Mouse (Mus musculus): Measurements from ENCODE around the gene Tent5c. TPM values are rescaled to one million over a fixed set of nuclear protein-coding genes. Genes with fewer than 3 reads are reported as not detected.

Gene Tent5c
- polyA plus RNA-seq, 1 experiment from 2014 or later: 2.7 TPM

GRCm38 (mm10) chr3:100438461-100439002 lies 50.6 kb downstream of the Tent5c start:
- no peak overlapping the region for H3K9ac ChIP-seq (ENCODE audit: low read depth, low read length)
- DNase-seq (ENCODE audit: low spot score) (no peak), ATAC-seq (ENCODE audit: low FRiP score) (no peak)
- no peaks in the 10 kb centered on the region for H3K9me3 ChIP-seq (ENCODE audit: control insufficient read depth, low read length)
- H3K36me3 ChIP-seq (ENCODE audit: control insufficient read depth, insufficient read depth, low read length): no peaks in the 10 kb centered on the region
- H3K4me2 ChIP-seq (replicated peaks; ENCODE audit: low read depth, low read length): no peak overlapping the region
- no peak overlapping the region for H3K27ac ChIP-seq (ENCODE audit: low read depth, low read length)
- H3K4me3 ChIP-seq (ENCODE audit: low read depth, low read length): no peak overlapping the region
- H3K4me1 ChIP-seq (replicated peaks; ENCODE audit: control insufficient read depth, insufficient read depth, low read length): no peaks in the 10 kb centered on the region
- WGBS: 81% methylated on average over 4 of the region's 4 CpGs
- no peaks in the 10 kb centered on the region for H3K27me3 ChIP-seq (ENCODE audit: control insufficient read depth, insufficient read depth, low read length)

- no peak overlapping the region for H3K4me3 ChIP-seq (ENCODE audit: low read depth, low read length)
- H3K9ac ChIP-seq (ENCODE audit: low read depth, low read length): no peak overlapping the region
- H3K4me2 ChIP-seq (replicated peaks; ENCODE audit: low read depth, low read length): no peak overlapping the region
- H3K9me3 ChIP-seq (ENCODE audit: control insufficient read depth, low read length): no peaks in the 10 kb centered on the region
- 88% methylated on average over 7 of the region's 7 CpGs for WGBS
- no peak overlapping the region for H3K27ac ChIP-seq (ENCODE audit: low read depth, low read length)
- DNase-seq (ENCODE audit: low spot score) (no peak), ATAC-seq (ENCODE audit: low FRiP score) (no peak)
- no peaks in the 10 kb centered on the region for H3K36me3 ChIP-seq (ENCODE audit: control insufficient read depth, insufficient read depth, low read length)
- no peaks in the 10 kb centered on the region for H3K27me3 ChIP-seq (ENCODE audit: control insufficient read depth, insufficient read depth, low read length)
- no peaks in the 10 kb centered on the region for H3K4me1 ChIP-seq (replicated peaks; ENCODE audit: control insufficient read depth, insufficient read depth, low read length)
These were observed 52.4 kb downstream of the Tent5c start for GRCm38 (mm10) chr3:100436756-100437155.

DNA sequence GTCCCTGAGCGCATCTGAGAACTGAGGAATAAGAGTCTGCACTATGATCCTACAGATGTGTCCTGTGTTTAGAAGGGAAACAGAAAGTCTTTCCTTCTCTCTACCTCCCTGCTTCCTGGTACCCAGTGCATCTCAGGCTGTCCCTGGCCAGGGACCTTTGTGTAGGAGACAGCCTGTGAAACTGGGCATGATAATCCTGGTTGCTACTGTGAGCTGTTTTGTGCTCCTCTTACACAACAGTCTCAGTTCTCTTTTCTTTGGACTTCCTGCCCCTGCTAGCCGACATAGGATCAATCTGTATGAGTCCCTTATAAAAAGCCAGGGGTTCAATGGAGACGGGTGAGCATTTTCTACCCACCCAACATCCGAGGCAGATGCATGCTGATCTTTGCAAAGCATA lies 57.4 kb downstream of the Tent5c start:
- no peaks in the 10 kb centered on the region for H3K9me3 ChIP-seq (ENCODE audit: control insufficient read depth, low read length)
- no peak for ATAC-seq (ENCODE audit: low FRiP score)
- no peak overlapping the region for H3K4me2 ChIP-seq (replicated peaks; ENCODE audit: low read depth, low read length)
- H3K4me3 ChIP-seq (ENCODE audit: low read depth, low read length): no peak overlapping the region
- no peaks in the 10 kb centered on the region for H3K36me3 ChIP-seq (ENCODE audit: control insufficient read depth, insufficient read depth, low read length)
- H3K27me3 ChIP-seq (ENCODE audit: control insufficient read depth, insufficient read depth, low read length): no peaks in the 10 kb centered on the region
- no peaks in the 10 kb centered on the region for H3K4me1 ChIP-seq (replicated peaks; ENCODE audit: control insufficient read depth, insufficient read depth, low read length)
- no peak overlapping the region for H3K9ac ChIP-seq (ENCODE audit: low read depth, low read length)
- WGBS: 91% methylated on average over 4 of the region's 4 CpGs
- no peak for DNase-seq (ENCODE audit: low spot score)
- H3K27ac ChIP-seq (ENCODE audit: low read depth, low read length): no peak overlapping the region

DNA sequence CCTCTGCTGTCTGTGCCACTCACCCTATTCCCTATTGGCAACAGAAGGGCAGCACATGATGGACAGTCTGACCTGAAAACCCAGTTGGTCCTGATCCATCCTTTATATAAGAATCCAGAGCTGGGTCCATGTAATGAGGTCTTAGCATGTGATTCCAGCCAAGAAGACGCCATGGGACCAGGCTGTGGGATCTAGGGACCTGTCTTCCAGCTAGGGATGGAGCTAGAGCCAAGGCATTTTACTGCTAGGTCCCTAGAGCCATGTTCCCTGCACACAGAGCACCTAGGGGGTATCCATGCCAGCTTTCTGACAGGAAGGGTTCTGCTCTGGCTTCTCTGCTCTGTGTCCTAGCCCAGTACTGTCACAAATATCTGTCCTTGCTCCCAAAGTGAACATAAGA lies 58.4 kb downstream of the Tent5c start:
- Histone ChIP-seq H3K9ac (ENCODE audit: low read depth, low read length) (no peak overlapping the region), H3K27ac (ENCODE audit: low read depth, low read length) (no peak overlapping the region), H3K36me3 (ENCODE audit: control insufficient read depth, insufficient read depth, low read length) (no peaks in the 10 kb centered on the region), H3K4me3 (ENCODE audit: low read depth, low read length) (no peak overlapping the region), H3K27me3 (ENCODE audit: control insufficient read depth, insufficient read depth, low read length) (no peaks in the 10 kb centered on the region), H3K4me2 (replicated peaks; ENCODE audit: low read depth, low read length) (no peak overlapping the region), H3K4me1 (replicated peaks; ENCODE audit: control insufficient read depth, insufficient read depth, low read length) (no peaks in the 10 kb centered on the region), H3K9me3 (ENCODE audit: control insufficient read depth, low read length) (no peaks in the 10 kb centered on the region)
- no peak for DNase-seq (ENCODE audit: low spot score)
- 78% methylated on average over 1 of the region's 1 CpGs for WGBS
- no peak for ATAC-seq (ENCODE audit: low FRiP score)

DNA sequence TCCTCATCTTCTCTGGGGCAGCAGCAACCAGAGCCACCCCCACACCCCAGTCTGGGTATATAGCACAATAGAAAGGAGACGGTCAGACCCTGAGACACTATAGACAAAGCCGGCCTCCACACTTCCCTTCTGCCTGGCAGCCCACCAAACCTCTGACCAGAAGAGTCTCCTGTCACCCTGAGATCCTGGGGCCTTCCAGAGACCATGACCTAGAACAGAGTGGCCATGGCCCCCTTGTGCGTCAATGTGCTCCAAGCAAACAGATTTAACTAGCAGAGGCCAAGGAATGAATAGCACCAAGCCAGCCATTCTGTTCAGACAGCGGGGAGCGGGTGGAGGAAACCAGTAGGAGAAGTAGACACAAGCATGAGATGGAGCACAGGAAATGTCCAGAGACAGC lies 59.0 kb downstream of the Tent5c start:
- DNase-seq (ENCODE audit: low spot score): no peak
- H3K4me1 ChIP-seq (replicated peaks; ENCODE audit: control insufficient read depth, insufficient read depth, low read length): no peaks in the 10 kb centered on the region
- 91% methylated on average over 5 of the region's 5 CpGs for WGBS

GRCm38 (mm10) chr3:100429667-100430066 lies 59.5 kb downstream of the Tent5c start:
- no peaks in the 10 kb centered on the region for H3K4me1 ChIP-seq (replicated peaks; ENCODE audit: control insufficient read depth, insufficient read depth, low read length)
- no peak overlapping the region for H3K9ac ChIP-seq (ENCODE audit: low read depth, low read length)
- ATAC-seq (ENCODE audit: low FRiP score) (no peak), DNase-seq (ENCODE audit: low spot score) (no peak)
- H3K36me3 ChIP-seq (ENCODE audit: control insufficient read depth, insufficient read depth, low read length): no peaks in the 10 kb centered on the region
- no peaks in the 10 kb centered on the region for H3K9me3 ChIP-seq (ENCODE audit: control insufficient read depth, low read length)
- 84% methylated on average over 4 of the region's 4 CpGs for WGBS
- H3K27ac ChIP-seq (ENCODE audit: low read depth, low read length): no peak overlapping the region
- no peaks in the 10 kb centered on the region for H3K27me3 ChIP-seq (ENCODE audit: control insufficient read depth, insufficient read depth, low read length)
- H3K4me3 ChIP-seq (ENCODE audit: low read depth, low read length): no peak overlapping the region
- H3K4me2 ChIP-seq (replicated peaks; ENCODE audit: low read depth, low read length): no peak overlapping the region

More for the DNA sequence above, 59.0 kb downstream of the Tent5c start:
- H3K9ac ChIP-seq (ENCODE audit: low read depth, low read length): no peak overlapping the region
- no peak overlapping the region for H3K27ac ChIP-seq (ENCODE audit: low read depth, low read length)
- H3K4me2 ChIP-seq (replicated peaks; ENCODE audit: low read depth, low read length): no peak overlapping the region
- H3K9me3 ChIP-seq (ENCODE audit: control insufficient read depth, low read length): no peaks in the 10 kb centered on the region
- no peak overlapping the region for H3K4me3 ChIP-seq (ENCODE audit: low read depth, low read length)
- H3K36me3 ChIP-seq (ENCODE audit: control insufficient read depth, insufficient read depth, low read length): no peaks in the 10 kb centered on the region
- no peak for ATAC-seq (ENCODE audit: low FRiP score)
- H3K27me3 ChIP-seq (ENCODE audit: control insufficient read depth, insufficient read depth, low read length): no peaks in the 10 kb centered on the region

DNA sequence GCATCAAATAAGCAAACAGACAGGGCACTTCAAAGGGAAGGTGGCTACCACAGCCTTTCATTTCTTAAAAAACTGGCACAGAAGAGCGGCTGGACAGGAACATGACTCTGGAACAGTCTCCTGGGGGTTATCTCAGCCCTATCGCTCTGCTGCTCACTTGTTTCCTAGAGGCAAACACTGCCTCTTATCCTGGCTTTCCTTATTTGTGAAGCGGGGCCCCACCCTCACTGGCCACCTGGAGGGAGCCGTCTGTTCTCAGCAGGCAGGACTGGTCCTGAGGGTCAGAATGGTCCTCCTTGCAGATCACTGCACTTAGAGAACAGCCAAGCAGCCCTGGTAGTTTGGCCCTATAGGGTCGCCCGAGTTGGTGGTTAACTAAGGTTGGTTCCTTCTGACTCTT lies 61.6 kb downstream of the Tent5c start:
- Histone ChIP-seq H3K9ac (ENCODE audit: low read depth, low read length) (no peak overlapping the region), H3K36me3 (ENCODE audit: control insufficient read depth, insufficient read depth, low read length) (no peaks in the 10 kb centered on the region), H3K4me2 (replicated peaks; ENCODE audit: low read depth, low read length) (no peak overlapping the region), H3K4me1 (replicated peaks; ENCODE audit: control insufficient read depth, insufficient read depth, low read length) (no peaks in the 10 kb centered on the region), H3K9me3 (ENCODE audit: control insufficient read depth, low read length) (no peaks in the 10 kb centered on the region), H3K27me3 (ENCODE audit: control insufficient read depth, insufficient read depth, low read length) (no peaks in the 10 kb centered on the region), H3K27ac (ENCODE audit: low read depth, low read length) (no peak overlapping the region), H3K4me3 (ENCODE audit: low read depth, low read length) (no peak overlapping the region)
- ATAC-seq (ENCODE audit: low FRiP score) (no peak), DNase-seq (ENCODE audit: low spot score) (no peak)
- WGBS: 72% methylated on average over 6 of the region's 6 CpGs

DNA sequence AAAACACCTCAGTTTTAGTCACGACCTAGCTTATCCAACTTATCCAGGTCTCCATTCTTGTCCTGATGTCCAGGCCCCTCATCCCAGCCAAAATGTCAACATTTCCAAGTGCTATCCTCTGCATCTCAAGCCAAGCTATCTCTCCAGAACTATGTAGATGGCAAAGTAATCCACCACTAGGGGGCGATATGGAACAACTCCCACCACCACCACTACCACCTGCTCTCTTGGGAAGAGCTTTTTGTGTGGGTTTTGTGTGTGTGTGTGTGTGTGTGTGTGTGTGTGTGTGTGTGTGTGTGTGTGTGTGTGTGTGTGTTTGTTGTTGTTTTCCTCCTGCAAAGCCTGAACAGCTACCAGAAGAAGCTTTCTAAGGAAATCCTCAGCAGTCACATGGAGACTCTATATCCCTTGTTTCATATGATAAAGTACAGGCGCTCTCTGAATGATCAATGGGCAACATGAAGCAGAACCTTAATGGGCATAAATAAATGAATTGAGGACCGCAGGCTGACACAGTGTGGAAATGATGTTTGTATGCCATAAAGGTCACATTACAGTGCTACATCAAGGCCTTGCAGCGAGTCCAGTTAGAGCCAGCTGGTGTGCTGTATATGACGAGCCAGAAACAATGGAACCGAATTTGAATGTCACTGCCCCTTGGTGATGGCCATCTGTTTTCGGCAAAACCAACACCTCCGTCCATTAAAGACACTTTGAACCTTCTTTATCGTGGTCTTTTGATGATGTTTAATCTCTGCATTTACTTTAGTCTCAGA lies 66.5 kb downstream of the Tent5c start:
- H3K9ac ChIP-seq (ENCODE audit: low read depth, low read length): no peak overlapping the region
- WGBS: 73% methylated on average over 10 of the region's 10 CpGs
- no peaks in the 10 kb centered on the region for H3K9me3 ChIP-seq (ENCODE audit: control insufficient read depth, low read length)
- H3K27ac ChIP-seq (ENCODE audit: low read depth, low read length): no peak overlapping the region
- H3K4me1 ChIP-seq (replicated peaks; ENCODE audit: control insufficient read depth, insufficient read depth, low read length): peaks cover 2% of the 10 kb centered on the region; the same call in 1 of the 2 replicates
- H3K27me3 ChIP-seq (ENCODE audit: control insufficient read depth, insufficient read depth, low read length): no peaks in the 10 kb centered on the region
- DNase-seq (ENCODE audit: low spot score): peak; percentile 72
- H3K4me2 ChIP-seq (replicated peaks; ENCODE audit: low read depth, low read length): no peak overlapping the region
- peak; percentile 69 for ATAC-seq (ENCODE audit: low FRiP score)
- no peak overlapping the region for H3K4me3 ChIP-seq (ENCODE audit: low read depth, low read length)
- H3K36me3 ChIP-seq (ENCODE audit: control insufficient read depth, insufficient read depth, low read length): no peaks in the 10 kb centered on the region

DNA sequence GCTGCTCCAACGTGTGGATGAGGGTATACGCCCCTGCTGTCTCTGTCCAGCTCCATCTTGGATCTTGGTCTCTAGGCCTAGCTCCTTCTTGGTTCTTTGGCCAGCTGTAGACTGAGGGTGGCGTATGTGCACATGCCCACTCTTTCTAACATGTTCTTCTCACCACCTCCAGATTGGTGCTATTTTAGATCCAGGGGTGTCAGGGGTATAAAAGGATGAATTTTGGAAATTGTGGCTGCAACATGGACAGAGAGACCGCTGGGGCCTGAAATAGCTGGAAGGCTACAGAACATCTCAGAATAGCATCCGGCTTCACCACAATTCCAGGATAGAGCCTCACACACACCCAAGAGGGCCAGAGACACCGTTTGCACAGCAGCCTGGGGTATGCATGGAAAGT lies 67.8 kb downstream of the Tent5c start:
- ATAC-seq (ENCODE audit: low FRiP score) (no peak), DNase-seq (ENCODE audit: low spot score) (no peak)
- Histone ChIP-seq H3K36me3 (ENCODE audit: control insufficient read depth, insufficient read depth, low read length) (no peaks in the 10 kb centered on the region), H3K27ac (ENCODE audit: low read depth, low read length) (no peak overlapping the region), H3K9me3 (ENCODE audit: control insufficient read depth, low read length) (no peaks in the 10 kb centered on the region), H3K4me3 (ENCODE audit: low read depth, low read length) (no peak overlapping the region), H3K4me1 (replicated peaks; ENCODE audit: control insufficient read depth, insufficient read depth, low read length) (peaks cover 2% of the 10 kb centered on the region; the same call in 1 of the 2 replicates), H3K9ac (ENCODE audit: low read depth, low read length) (no peak overlapping the region), H3K4me2 (replicated peaks; ENCODE audit: low read depth, low read length) (no peak overlapping the region), H3K27me3 (ENCODE audit: control insufficient read depth, insufficient read depth, low read length) (no peaks in the 10 kb centered on the region)
- WGBS: 85% methylated on average over 6 of the region's 6 CpGs

Data from hindbrain, embryonic 11.5 days (tissue).